Mouse (Mus musculus): ENCODE measurements around the gene Tspan7.

Gene Tspan7

GRCm38 (mm10) chrX:10484872-10485569 is at the start of gene Tspan7:
Gene Tspan7 (plus strand): TSS chrX:10485158.
- DNase-seq (ENCODE audit: low read depth, low spot score) = no peak

GRCm38 (mm10) chrX:10449323-10449980 is 35.5 kb upstream of the Tspan7 start:
- DNase-seq (ENCODE audit: low read depth, low spot score) = no peak

GRCm38 (mm10) chrX:10450143-10451060 is 34.6 kb upstream of the Tspan7 start:
- no peak for DNase-seq (ENCODE audit: low read depth, low spot score)

GRCm38 (mm10) chrX:10453798-10454197 is 31.2 kb upstream of the Tspan7 start:
- DNase-seq (ENCODE audit: low read depth, low spot score) = no peak

- no peak for DNase-seq (ENCODE audit: low read depth, low spot score)
Observed at GRCm38 (mm10) chrX:10457256-10457655, 27.7 kb upstream of the Tspan7 start.

- DNase-seq (ENCODE audit: low read depth, low spot score) = no peak
Observed at GRCm38 (mm10) chrX:10477088-10477487, 7.9 kb upstream of the Tspan7 start.

- DNase-seq (ENCODE audit: low read depth, low spot score) = no peak
Observed at GRCm38 (mm10) chrX:10479031-10479886, 5.7 kb upstream of the Tspan7 start.

- DNase-seq (ENCODE audit: low read depth, low spot score) = no peak
Observed at GRCm38 (mm10) chrX:10479943-10480342, 5.0 kb upstream of the Tspan7 start.

GRCm38 (mm10) chrX:10485664-10486211 is 780 bp downstream of the Tspan7 start:
- no peak for DNase-seq (ENCODE audit: low read depth, low spot score)

- DNase-seq (ENCODE audit: low read depth, low spot score) = no peak
Observed at GRCm38 (mm10) chrX:10498580-10498979, 13.6 kb downstream of the Tspan7 start.

- DNase-seq (ENCODE audit: low read depth, low spot score) = no peak
Observed at GRCm38 (mm10) chrX:10502616-10503015, 17.7 kb downstream of the Tspan7 start.

- DNase-seq (ENCODE audit: low read depth, low spot score) = no peak
Observed at GRCm38 (mm10) chrX:10514417-10514816, 29.5 kb downstream of the Tspan7 start.

GRCm38 (mm10) chrX:10514971-10515370 is 30.0 kb downstream of the Tspan7 start:
- DNase-seq (ENCODE audit: low read depth, low spot score) = no peak

GRCm38 (mm10) chrX:10516448-10516847 is 31.5 kb downstream of the Tspan7 start:
- DNase-seq (ENCODE audit: low read depth, low spot score) = no peak

- DNase-seq (ENCODE audit: low read depth, low spot score) = no peak
Observed at GRCm38 (mm10) chrX:10516925-10517324, 32.0 kb downstream of the Tspan7 start.

GRCm38 (mm10) chrX:10517756-10518155 is 32.8 kb downstream of the Tspan7 start:
- DNase-seq (ENCODE audit: low read depth, low spot score) = no peak

GRCm38 (mm10) chrX:10518510-10518909 is 33.6 kb downstream of the Tspan7 start:
- DNase-seq (ENCODE audit: low read depth, low spot score) = no peak

GRCm38 (mm10) chrX:10535450-10535849 is 50.5 kb downstream of the Tspan7 start:
- DNase-seq (ENCODE audit: low read depth, low spot score) = no peak

GRCm38 (mm10) chrX:10539009-10539408 is 54.1 kb downstream of the Tspan7 start:
- DNase-seq (ENCODE audit: low read depth, low spot score) = no peak

- no peak for DNase-seq (ENCODE audit: low read depth, low spot score)
Observed at GRCm38 (mm10) chrX:10539482-10540166, 54.7 kb downstream of the Tspan7 start.
